Mouse (Mus musculus) liver, embryonic 16.5 days (tissue): ENCODE measurements around the gene Tmem255a. TPM values are rescaled to one million over a fixed set of nuclear protein-coding genes. Genes with fewer than 3 reads are reported as not detected.
"Not testable (repeated sequence)": the region's sequence is repeated elsewhere in the genome, so short reads cannot be mapped to it uniquely, and the experiment has no call there.

ENCODE experiments used
- ATAC-seq: fragments of 200-750 bp; cut with Nextera tagmentation; 2 replicates; pipeline ENCODE4 v1.8.0; 2017; ENCODE audit warnings: low read depth, mild to moderate bottlenecking, moderate number of reproducible peaks, moderate library complexity
- H3K27ac ChIP-seq: fragments of 300-500 bp; sonication (generic); 2 replicates; pipeline ENCODE4 v1.5.1; 2014; ENCODE audit warnings: mild to moderate bottlenecking, low read length
- H3K27me3 ChIP-seq: fragments of 300-500 bp; sonication (generic); 2 replicates; pipeline ENCODE4 v1.6.1; 2014; ENCODE audit warnings: low read depth, low read length, mixed read lengths; ENCODE audit not compliant: control insufficient read depth, insufficient read depth
- H3K36me3 ChIP-seq: fragments of 300-500 bp; sonication (generic); 2 replicates; pipeline ENCODE4 v1.6.1; 2014; ENCODE audit warnings: mild to moderate bottlenecking; ENCODE audit not compliant: control insufficient read depth, insufficient read depth
- H3K4me1 ChIP-seq: fragments of 300-500 bp; sonication (generic); 2 replicates; pipeline ENCODE4 v1.6.1; 2014; ENCODE audit warnings: low read depth, low read length, mixed read lengths; ENCODE audit not compliant: control insufficient read depth
- H3K4me2 ChIP-seq: fragments of 300-500 bp; sonication (generic); 2 replicates; pipeline ENCODE4 v1.6.1; 2014; ENCODE audit warnings: low read depth, low read length, mixed read lengths
- H3K4me3 ChIP-seq: fragments of 300-500 bp; sonication (generic); 2 replicates; pipeline ENCODE4 v1.5.1; 2014; ENCODE audit warnings: low read depth, mild to moderate bottlenecking, low read length
- H3K9ac ChIP-seq: fragments of 300-500 bp; sonication (generic); 2 replicates; pipeline ENCODE4 v1.6.1; 2014; ENCODE audit warnings: low read depth, low read length
- H3K9me3 ChIP-seq: fragments of 300-500 bp; sonication (generic); replicated peaks from 2 replicates; pipeline ENCODE4 v1.6.1; 2016; ENCODE audit warnings: low read length; ENCODE audit not compliant: control insufficient read depth
- WGBS: fragments of 180-500 bp; shearing (Covaris S2); extraction: QIAGEN DNeasy Blood & Tissue Kit; methylation state at CpG from one replicate; pipeline ENCODE4 v1.1.7; 2014; ENCODE audit not compliant: insufficient replicate concordance; 5-methylcytosine and 5-hydroxymethylcytosine counted together
- polyA plus RNA-seq: library from polyadenylated mRNA; unstranded; fragments of >200 nt; fragmentation: Nextera tagmentation; extraction: Ambion mirVana; gene quantifications from 2 replicates; pipeline ENCODE4 v1.2.1, GENCODE M21; 2015

Gene Tmem255a
- polyA plus RNA-seq, 1 experiment from 2014 or later: 2.3 TPM

DNA sequence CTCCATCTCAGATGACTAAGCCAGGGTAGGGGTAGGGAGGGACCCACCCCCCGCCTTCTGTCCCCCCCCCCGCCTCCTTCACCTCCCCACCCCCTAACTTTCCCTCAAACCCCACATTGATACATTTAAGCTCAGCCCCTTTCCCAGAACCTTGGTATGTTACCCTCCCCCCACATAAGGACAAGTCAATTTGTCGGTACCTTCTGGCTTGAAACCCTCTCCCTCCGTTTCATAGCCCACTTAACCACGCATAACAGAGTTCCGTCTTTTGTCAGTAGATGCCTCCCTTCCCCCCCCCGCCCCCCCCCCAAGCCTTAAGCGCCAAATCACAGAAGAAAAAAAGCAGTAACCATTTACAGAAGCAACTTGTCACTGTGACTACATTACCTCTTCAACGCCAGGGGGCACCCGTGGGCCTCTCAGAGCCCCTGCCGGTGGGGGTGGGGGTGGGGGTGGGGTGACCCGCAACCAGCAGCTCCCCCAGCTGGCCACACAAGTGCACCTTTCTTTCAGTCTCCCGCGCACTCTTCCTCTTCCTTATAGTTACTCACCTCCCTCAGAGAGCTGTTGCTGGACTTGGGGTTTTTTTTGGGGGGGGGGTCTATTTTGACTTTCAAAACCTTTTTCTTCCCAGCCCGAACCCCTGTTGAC lies 70.5 kb downstream of the Tmem255a start:
- no peak overlapping the region for H3K4me3 ChIP-seq
- H3K4me2 ChIP-seq: 0 out of 2 replicates have a peak overlapping the region, but pooled peaks have one; percentile 13
- no peak overlapping the region for H3K9ac ChIP-seq
- peak; percentile 30; the same call in 1 of the 2 replicates for ATAC-seq
- no peaks in the 10 kb centered on the region for H3K4me1 ChIP-seq
- peaks cover 4% of the 10 kb centered on the region; the same call in 1 of the 2 replicates for H3K27me3 ChIP-seq
- 20% methylated on average over 13 of the region's 15 CpGs for WGBS
- H3K36me3 ChIP-seq: no peaks in the 10 kb centered on the region
- no peaks in the 10 kb centered on the region for H3K9me3 ChIP-seq
- no peak overlapping the region for H3K27ac ChIP-seq

DNA sequence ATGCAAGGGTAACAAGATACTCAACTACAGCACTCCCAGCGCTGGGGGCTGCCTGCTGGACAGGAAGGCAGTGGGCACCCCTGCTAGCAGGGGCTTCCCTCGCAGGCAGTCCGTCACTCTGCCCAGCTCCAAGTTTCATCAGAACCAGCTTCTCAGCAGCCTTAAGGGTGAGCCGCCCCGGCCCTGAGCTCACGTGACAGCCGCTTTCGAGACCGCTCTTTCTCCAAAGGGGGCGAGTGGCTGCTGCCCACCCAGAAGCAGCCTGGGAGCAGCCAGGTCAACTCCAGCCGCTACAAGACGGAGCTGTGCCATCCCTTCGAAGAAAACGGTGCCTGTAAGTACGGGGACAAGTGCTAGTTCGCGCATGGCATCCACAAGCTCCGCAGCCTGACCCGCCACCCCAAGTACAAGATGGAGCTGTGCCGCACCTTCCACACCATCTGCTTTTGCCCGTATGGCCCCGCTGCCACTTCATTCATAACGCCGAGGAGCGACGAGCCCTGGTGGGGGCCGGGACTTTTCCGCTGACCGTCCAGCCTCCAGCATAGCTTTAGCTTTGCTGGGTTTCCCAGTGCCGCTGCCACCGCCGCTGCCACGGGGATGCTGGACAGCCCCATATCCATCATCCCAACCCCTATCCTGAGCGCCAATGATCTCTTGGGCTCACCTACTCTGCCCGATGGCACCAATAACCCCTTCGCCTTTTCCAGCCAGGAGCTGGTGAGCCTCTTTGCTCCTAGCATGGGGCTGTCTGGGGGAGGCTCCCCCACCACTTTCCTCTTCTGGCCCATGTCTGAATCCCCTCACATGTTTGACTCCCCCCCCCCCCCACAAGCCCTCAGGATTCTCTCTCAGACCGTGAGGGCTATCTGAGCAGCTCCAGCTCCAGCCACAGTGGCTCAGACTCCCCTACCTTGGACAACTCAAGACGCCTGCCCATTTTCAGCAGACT lies 71.3 kb downstream of the Tmem255a start:
- no peaks in the 10 kb centered on the region for H3K36me3 ChIP-seq
- peak overlapping the region; percentile 46 for H3K4me3 ChIP-seq
- H3K27me3 ChIP-seq: peaks cover 4% of the 10 kb centered on the region; the same call in 1 of the 2 replicates
- no peaks in the 10 kb centered on the region for H3K9me3 ChIP-seq
- 23% methylated on average over 38 of the region's 38 CpGs for WGBS
- H3K4me1 ChIP-seq: no peaks in the 10 kb centered on the region
- H3K27ac ChIP-seq: no peak overlapping the region
- peak overlapping the region; percentile 59 for H3K4me2 ChIP-seq
- ATAC-seq: no peak
- H3K9ac ChIP-seq: no peak overlapping the region

DNA sequence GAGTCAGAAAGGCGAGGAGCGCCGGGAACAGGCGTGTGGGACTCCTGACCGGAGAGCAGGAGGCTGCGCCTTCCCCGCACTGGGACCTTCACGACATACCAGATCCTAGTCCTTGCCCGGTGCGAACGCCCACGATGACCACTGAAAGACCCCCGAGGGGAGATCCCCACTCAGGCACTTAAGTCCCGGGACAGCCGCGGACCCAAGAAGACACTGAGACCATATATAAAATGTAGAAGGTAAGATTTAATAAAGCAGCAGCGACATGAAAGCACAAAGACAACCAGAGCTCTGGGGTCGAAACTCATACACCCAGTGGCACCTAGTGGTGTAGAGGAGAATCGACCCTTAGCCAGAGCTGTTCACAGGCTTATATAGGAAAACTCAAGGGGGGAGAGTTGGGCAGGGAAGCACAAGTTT lies 72.3 kb downstream of the Tmem255a start:
- peak overlapping the region; percentile 30; the same call in 1 of the 2 replicates for H3K4me2 ChIP-seq
- peak overlapping the region; percentile 31 for H3K4me3 ChIP-seq
- ATAC-seq, H3K9ac ChIP-seq, H3K9me3 ChIP-seq, H3K4me1 ChIP-seq, H3K27me3 ChIP-seq, H3K36me3 ChIP-seq, H3K27ac ChIP-seq: not testable (repeated sequence)
- 31% methylated on average over 19 of the region's 19 CpGs for WGBS

DNA sequence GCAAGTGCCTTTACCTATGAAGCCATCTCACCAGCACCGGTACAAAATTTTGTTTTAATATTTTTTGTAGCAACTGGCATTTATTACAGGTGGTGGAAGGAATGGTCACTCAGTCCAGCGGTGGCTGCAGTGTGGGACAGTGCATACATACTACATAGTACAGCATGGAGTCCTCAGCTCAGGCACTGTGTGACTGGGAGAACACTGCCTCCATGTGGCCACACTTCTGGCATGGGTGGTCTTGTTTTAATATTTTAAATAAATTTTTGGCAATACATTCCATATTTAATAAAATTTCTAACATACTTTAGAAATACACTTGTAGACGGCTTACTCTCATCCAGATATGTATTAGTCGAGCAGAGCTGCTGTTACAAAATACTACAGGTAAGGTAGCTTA lies 85.6 kb downstream of the Tmem255a start:
- Histone ChIP-seq H3K4me2 (no peak overlapping the region), H3K27ac (no peak overlapping the region), H3K4me3 (no peak overlapping the region), H3K9me3 (no peaks in the 10 kb centered on the region), H3K9ac (no peak overlapping the region), H3K27me3 (no peaks in the 10 kb centered on the region), H3K36me3 (no peaks in the 10 kb centered on the region), H3K4me1 (no peaks in the 10 kb centered on the region)
- no peak for ATAC-seq
- 58% methylated on average over 4 of the region's 4 CpGs for WGBS

DNA sequence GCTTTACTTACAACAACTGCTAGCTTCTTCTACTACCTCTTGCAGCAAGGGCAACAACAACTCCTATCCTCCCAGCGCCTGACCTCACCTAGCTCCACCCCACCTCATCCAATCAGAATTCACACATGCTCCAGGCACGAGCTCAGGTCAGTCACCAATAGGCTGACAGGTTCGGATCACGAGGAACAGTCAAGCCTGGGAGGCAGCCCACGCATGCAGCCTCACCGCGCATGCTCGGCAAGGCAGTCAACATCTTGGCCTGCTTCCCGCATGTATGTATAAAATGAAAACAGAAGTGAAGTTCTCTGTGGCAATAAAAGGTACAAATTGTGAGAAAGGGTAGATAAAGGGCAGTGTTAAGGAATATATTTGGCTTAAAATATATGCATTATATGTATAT lies 86.2 kb downstream of the Tmem255a start:
- Histone ChIP-seq H3K27ac (no peak overlapping the region), H3K4me1 (no peaks in the 10 kb centered on the region), H3K4me2 (no peak overlapping the region), H3K9me3 (no peaks in the 10 kb centered on the region), H3K27me3 (no peaks in the 10 kb centered on the region), H3K36me3 (no peaks in the 10 kb centered on the region), H3K9ac (no peak overlapping the region), H3K4me3 (no peak overlapping the region)
- no peak for ATAC-seq
- 61% methylated on average over 9 of the region's 9 CpGs for WGBS

DNA sequence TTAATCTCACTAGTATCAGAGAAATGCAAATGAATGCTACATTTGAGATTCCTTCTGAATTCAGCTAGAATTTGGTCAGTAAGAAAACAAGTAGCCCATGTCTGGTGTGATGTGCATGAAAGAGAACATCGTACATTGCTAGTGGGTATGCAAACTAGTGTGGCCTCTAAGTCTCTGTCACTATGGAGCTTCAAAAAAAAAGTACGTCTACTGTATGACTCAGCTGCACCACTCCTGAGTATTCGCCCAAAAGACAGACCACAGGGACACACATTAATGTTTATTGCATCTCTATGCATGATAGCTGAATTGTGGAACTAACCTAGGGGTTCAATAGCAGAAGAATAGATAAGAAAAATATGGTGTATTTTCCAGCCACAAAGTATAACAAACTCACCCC lies 86.9 kb downstream of the Tmem255a start:
- H3K9me3 ChIP-seq: no peaks in the 10 kb centered on the region
- no peaks in the 10 kb centered on the region for H3K27me3 ChIP-seq
- WGBS: 55% methylated on average over 3 of the region's 3 CpGs
- H3K9ac ChIP-seq: no peak overlapping the region
- no peak for ATAC-seq
- no peak overlapping the region for H3K4me3 ChIP-seq
- no peak overlapping the region for H3K4me2 ChIP-seq
- H3K27ac ChIP-seq: no peak overlapping the region
- H3K4me1 ChIP-seq: no peaks in the 10 kb centered on the region
- H3K36me3 ChIP-seq: no peaks in the 10 kb centered on the region

DNA sequence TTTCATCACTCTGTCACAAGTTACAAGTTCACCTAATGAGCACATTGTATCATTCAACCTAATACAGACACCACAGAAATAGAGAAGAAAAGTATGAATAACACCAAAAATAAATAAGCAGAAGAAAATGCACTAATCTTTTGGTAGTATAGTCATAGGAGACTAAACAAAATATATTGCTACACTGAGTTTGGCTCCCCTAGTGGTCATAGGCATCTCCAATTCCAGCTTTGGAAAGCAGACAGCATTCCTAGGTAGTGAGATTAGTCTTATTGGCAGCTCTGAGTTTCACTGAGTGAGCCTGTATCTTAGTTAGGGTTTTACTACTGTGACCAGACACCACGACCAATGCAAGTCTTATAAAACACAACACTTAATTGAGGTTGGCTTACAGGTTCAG lies 93.1 kb downstream of the Tmem255a start:
- no peak overlapping the region for H3K9ac ChIP-seq
- no peaks in the 10 kb centered on the region for H3K4me1 ChIP-seq
- no peak overlapping the region for H3K27ac ChIP-seq
- H3K36me3 ChIP-seq: no peaks in the 10 kb centered on the region
- H3K4me2 ChIP-seq: no peak overlapping the region
- H3K4me3 ChIP-seq: no peak overlapping the region
- no peak for ATAC-seq
- no peaks in the 10 kb centered on the region for H3K27me3 ChIP-seq
- H3K9me3 ChIP-seq: no peaks in the 10 kb centered on the region
- 71% methylated on average over 1 of the region's 1 CpGs for WGBS
